Mouse (Mus musculus) kidney, adult 18-20 months (tissue): ENCODE data around the gene Cd164l2.

Experiments
- DNase-seq: peaks from one replicate; pipeline ENCODE4 v3.0.0; 2021

Gene Cd164l2

GRCm38 (mm10) chr4:133196136-133196535 lies 15.8 kb upstream of the Cd164l2 start:
- DNase-seq: no peak

GRCm38 (mm10) chr4:133196852-133197251 lies 15.1 kb upstream of the Cd164l2 start:
- peak; percentile 18 for DNase-seq

GRCm38 (mm10) chr4:133197355-133197754 lies 14.6 kb upstream of the Cd164l2 start:
- DNase-seq: peak; percentile 17

GRCm38 (mm10) chr4:133197801-133198286 lies 14.1 kb upstream of the Cd164l2 start:
- peak; percentile 62 for DNase-seq

GRCm38 (mm10) chr4:133198337-133199180 lies 13.4 kb upstream of the Cd164l2 start:
- DNase-seq: no peak

GRCm38 (mm10) chr4:133199743-133200142 lies 12.2 kb upstream of the Cd164l2 start:
- no peak for DNase-seq

GRCm38 (mm10) chr4:133200343-133200742 lies 11.6 kb upstream of the Cd164l2 start:
- DNase-seq: peak; percentile 35

GRCm38 (mm10) chr4:133201006-133201771 lies 10.7 kb upstream of the Cd164l2 start:
- peak; percentile 88 for DNase-seq

- DNase-seq: no peak
Observed at GRCm38 (mm10) chr4:133202254-133202653, 9.7 kb upstream of the Cd164l2 start.

- DNase-seq: no peak
Observed at GRCm38 (mm10) chr4:133203591-133203990, 8.3 kb upstream of the Cd164l2 start.

- no peak for DNase-seq
Observed at GRCm38 (mm10) chr4:133204379-133204778, 7.6 kb upstream of the Cd164l2 start.

GRCm38 (mm10) chr4:133209366-133209765 lies 2.6 kb upstream of the Cd164l2 start:
- DNase-seq: peak; percentile 54

- DNase-seq: no peak
Observed at GRCm38 (mm10) chr4:133210023-133210787, 1.7 kb upstream of the Cd164l2 start.

- no peak for DNase-seq
Observed at GRCm38 (mm10) chr4:133210788-133211390, 1.0 kb upstream of the Cd164l2 start.

GRCm38 (mm10) chr4:133212562-133213267 lies 784 bp downstream of the Cd164l2 start:
- DNase-seq: peak; percentile 84

- DNase-seq: peak; percentile 26
Observed at GRCm38 (mm10) chr4:133213268-133213590, 1.3 kb downstream of the Cd164l2 start.

GRCm38 (mm10) chr4:133213661-133214060 lies 1.7 kb downstream of the Cd164l2 start:
- no peak for DNase-seq

- DNase-seq: peak; percentile 79
Observed at GRCm38 (mm10) chr4:133217641-133218040, 5.7 kb downstream of the Cd164l2 start.

- DNase-seq: no peak
Observed at GRCm38 (mm10) chr4:133218745-133219144, 6.8 kb downstream of the Cd164l2 start.

GRCm38 (mm10) chr4:133220656-133221055 lies 8.7 kb downstream of the Cd164l2 start:
- DNase-seq: peak; percentile 82

- DNase-seq: no peak
Observed at GRCm38 (mm10) chr4:133221701-133222100, 9.8 kb downstream of the Cd164l2 start.

GRCm38 (mm10) chr4:133223875-133224274 lies 11.9 kb downstream of the Cd164l2 start:
- DNase-seq: no peak
